Mouse (Mus musculus) limb, embryonic 14.5 days (tissue): ENCODE measurements at regions not wholly inside any gene's neighbourhood (a gene's known extent, or its start where the extent isn't known, plus 50 kb on each side); places are given as distances from the start of the nearest gene placed in this dataset.

ENCODE experiments used
- ATAC-seq: fragments of 200-750 bp; cut with Nextera tagmentation; 2 replicates; pipeline ENCODE4 v1.8.0; 2017; ENCODE audit warnings: low read depth, moderate number of reproducible peaks, moderate TSS enrichment; ENCODE audit not compliant: low FRiP score
- DNase-seq: peaks from one replicate; pipeline ENCODE4 v3.0.0-alpha.2; 2015; ENCODE audit warnings: low spot score
- H3K27ac ChIP-seq: fragments of 300-500 bp; sonication (generic); replicated peaks from 2 replicates; pipeline ENCODE4 v1.5.1; 2014; ENCODE audit warnings: low read depth, mild to moderate bottlenecking, low read length, moderate library complexity, mixed read lengths
- H3K27me3 ChIP-seq: fragments of 300-500 bp; sonication (generic); 2 replicates; pipeline ENCODE4 v1.6.1; 2014; ENCODE audit warnings: low read length, mixed read lengths; ENCODE audit not compliant: control insufficient read depth, insufficient read depth
- H3K36me3 ChIP-seq: fragments of 300-500 bp; sonication (generic); 2 replicates; pipeline ENCODE4 v1.6.1; 2014; ENCODE audit warnings: mild to moderate bottlenecking, low read length, moderate library complexity, mixed read lengths; ENCODE audit not compliant: control insufficient read depth, insufficient read depth
- H3K4me1 ChIP-seq: fragments of 300-500 bp; sonication (generic); 2 replicates; pipeline ENCODE4 v1.6.1; 2014; ENCODE audit warnings: antibody characterized with exemption, low read length, mixed read lengths; ENCODE audit not compliant: control insufficient read depth, insufficient read depth
- H3K4me2 ChIP-seq: fragments of 300-500 bp; sonication (generic); replicated peaks from 2 replicates; pipeline ENCODE4 v1.6.1; 2014; ENCODE audit warnings: low read depth, mild to moderate bottlenecking, low read length, moderate library complexity; ENCODE audit not compliant: severe bottlenecking
- H3K4me3 ChIP-seq: fragments of 300-500 bp; sonication (generic); replicated peaks from 2 replicates; pipeline ENCODE4 v1.5.1; 2014; ENCODE audit warnings: low read length
- H3K9ac ChIP-seq: fragments of 300-500 bp; sonication (generic); 2 replicates; pipeline ENCODE4 v1.6.1; 2014; ENCODE audit warnings: mild to moderate bottlenecking, low read depth, low read length, moderate library complexity; ENCODE audit not compliant: severe bottlenecking
- H3K9me3 ChIP-seq: fragments of 300-500 bp; sonication (generic); 2 replicates; pipeline ENCODE4 v1.6.1; 2016; ENCODE audit warnings: low read length; ENCODE audit not compliant: control insufficient read depth
- POLR2A ChIP-seq: fragments of 200-500 bp; IDR thresholded peaks from 2 replicates; pipeline ENCODE4 v1.8.0; 2012; ENCODE audit warnings: inconsistent platforms, mild to moderate bottlenecking, moderate library complexity, borderline replicate concordance; ENCODE audit not compliant: insufficient read depth, insufficient read length; ENCODE audit errors: extremely low read depth
- WGBS: fragments of 180-500 bp; shearing (Covaris S2); extraction: QIAGEN DNeasy Blood & Tissue Kit; methylation state at CpG from one replicate; pipeline ENCODE4 v1.1.7; 2014; 5-methylcytosine and 5-hydroxymethylcytosine counted together

- Histone ChIP-seq H3K4me2 (no peak overlapping the region), H3K4me1 (no peaks in the 10 kb centered on the region), H3K9me3 (no peaks in the 10 kb centered on the region), H3K27me3 (no peaks in the 10 kb centered on the region), H3K9ac (no peak overlapping the region), H3K4me3 (no peak overlapping the region), H3K36me3 (no peaks in the 10 kb centered on the region), H3K27ac (no peak overlapping the region)
- 73% methylated on average over 4 of the region's 4 CpGs for WGBS
- ATAC-seq (no peak), DNase-seq (no peak)
- TF ChIP-seq POLR2A = no peak
Measured at GRCm38 (mm10) chr3:116184443-116184842, 55.0 kb upstream of the Vcam1 start.

GRCm38 (mm10) chr3:116180341-116180885 lies 50.9 kb upstream of the Vcam1 start:
- TF ChIP-seq POLR2A = no peak
- no peak overlapping the region for H3K4me3 ChIP-seq
- 91% methylated on average over 5 of the region's 5 CpGs for WGBS
- H3K9me3 ChIP-seq = no peaks in the 10 kb centered on the region
- no peaks in the 10 kb centered on the region for H3K4me1 ChIP-seq
- no peaks in the 10 kb centered on the region for H3K27me3 ChIP-seq
- H3K9ac ChIP-seq = no peak overlapping the region
- ATAC-seq = no peak
- no peak for DNase-seq
- no peak overlapping the region for H3K4me2 ChIP-seq
- no peaks in the 10 kb centered on the region for H3K36me3 ChIP-seq
- H3K27ac ChIP-seq = no peak overlapping the region
